Mouse (Mus musculus): ENCODE measurements at regions not wholly inside any gene's neighbourhood (a gene's known extent, or its start where the extent isn't known, plus 50 kb on each side); places are given as distances from the start of the nearest gene placed in this dataset.

DNA sequence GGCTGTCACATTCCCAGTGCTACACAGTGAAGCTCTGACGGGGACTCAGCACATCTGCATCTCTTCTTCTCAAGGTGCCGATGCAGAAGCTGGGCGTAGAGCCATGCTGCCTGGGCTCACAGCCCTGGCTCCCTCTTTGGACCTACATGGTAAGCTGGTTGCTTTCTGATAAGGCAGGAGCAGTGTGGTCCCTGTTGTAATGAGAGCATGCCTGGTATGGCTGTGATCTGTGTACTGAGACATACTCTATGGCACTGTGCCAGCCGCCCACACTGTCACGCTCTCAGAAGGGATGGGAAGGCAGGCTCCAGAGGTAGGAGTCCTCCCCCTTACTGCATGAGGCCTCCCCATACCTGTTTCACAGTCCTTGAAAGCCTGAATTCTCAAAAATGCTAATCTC is 430.6 kb upstream of the Kcnab2 start:
- H3K4me3 ChIP-seq (ENCODE audit: low read depth, low read length) = no peak overlapping the region
- no peak overlapping the region for H3K4me2 ChIP-seq (ENCODE audit: low read depth, low read length)
- no peaks in the 10 kb centered on the region for H3K9me3 ChIP-seq (replicated peaks; ENCODE audit: control insufficient read depth, low read length)
- H3K27ac ChIP-seq (ENCODE audit: low read depth) = no peak overlapping the region
- no peaks in the 10 kb centered on the region for H3K36me3 ChIP-seq (replicated peaks; ENCODE audit: control insufficient read depth, insufficient read depth, low read length)
- DNase-seq (ENCODE audit: low spot score) (peak; percentile 7), ATAC-seq (ENCODE audit: insufficient read depth, low read depth) (peak; percentile 35)
- no peaks in the 10 kb centered on the region for H3K4me1 ChIP-seq (ENCODE audit: control insufficient read depth, insufficient read depth)
- H3K9ac ChIP-seq (replicated peaks; ENCODE audit: low read depth, low read length) = no peak overlapping the region
- 35% methylated on average over 5 of the region's 5 CpGs for WGBS
- no peaks in the 10 kb centered on the region for H3K27me3 ChIP-seq (ENCODE audit: control insufficient read depth, insufficient read depth, low read length)
- no peak for TF ChIP-seq CTCF (IDR thresholded peaks at IDR 0.05; ENCODE audit: low read depth)
- no peak for TF ChIP-seq EP300 (IDR thresholded peaks at IDR 0.05; ENCODE audit: low read depth)

GRCm38 (mm10) chr4:152902851-152903250 is 425.2 kb upstream of the Kcnab2 start:
- no peak for DNase-seq (ENCODE audit: low spot score)
- Histone ChIP-seq H3K27me3 (ENCODE audit: control insufficient read depth, insufficient read depth, low read length) (no peaks in the 10 kb centered on the region), H3K9me3 (replicated peaks; ENCODE audit: control insufficient read depth, low read length) (no peaks in the 10 kb centered on the region), H3K4me2 (ENCODE audit: low read depth, low read length) (no peak overlapping the region), H3K4me1 (ENCODE audit: control insufficient read depth, insufficient read depth) (no peaks in the 10 kb centered on the region), H3K36me3 (replicated peaks; ENCODE audit: control insufficient read depth, insufficient read depth, low read length) (no peaks in the 10 kb centered on the region), H3K4me3 (ENCODE audit: low read depth, low read length) (no peak overlapping the region), H3K9ac (replicated peaks; ENCODE audit: low read depth, low read length) (no peak overlapping the region), H3K27ac (ENCODE audit: low read depth) (no peak overlapping the region)
- 69% methylated on average over 11 of the region's 11 CpGs for WGBS
- TF ChIP-seq EP300 (IDR thresholded peaks at IDR 0.05; ENCODE audit: low read depth) = no peak
- no peak for TF ChIP-seq CTCF (IDR thresholded peaks at IDR 0.05; ENCODE audit: low read depth)
- no peak for ATAC-seq (ENCODE audit: insufficient read depth, low read depth)

DNA sequence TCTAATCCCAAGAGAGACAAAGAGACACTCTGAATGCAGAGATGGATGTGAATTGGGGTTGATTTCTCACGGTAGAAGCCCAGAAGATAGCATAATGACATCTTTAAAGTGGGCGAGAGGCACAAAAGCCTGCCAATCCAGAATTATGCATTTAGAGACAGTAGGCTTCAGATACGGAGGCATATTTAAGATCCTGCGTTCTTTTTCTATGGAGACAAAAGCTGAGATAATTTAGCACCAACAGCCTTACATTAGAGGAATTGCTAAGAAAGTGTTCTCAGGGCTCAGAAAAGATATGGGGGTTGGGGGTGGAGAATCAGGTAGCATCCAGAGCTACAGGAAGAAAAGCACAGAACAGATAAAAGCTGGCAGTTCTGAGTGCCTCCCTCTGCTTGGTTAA is 422.4 kb upstream of the Kcnab2 start:
- no peak for TF ChIP-seq CTCF (IDR thresholded peaks at IDR 0.05; ENCODE audit: low read depth)
- no peak for TF ChIP-seq EP300 (IDR thresholded peaks at IDR 0.05; ENCODE audit: low read depth)
- 69% methylated on average over 4 of the region's 4 CpGs for WGBS
- no peaks in the 10 kb centered on the region for H3K4me1 ChIP-seq (ENCODE audit: control insufficient read depth, insufficient read depth)
- DNase-seq (ENCODE audit: low spot score) (no peak), ATAC-seq (ENCODE audit: insufficient read depth, low read depth) (no peak)
- no peak overlapping the region for H3K4me3 ChIP-seq (ENCODE audit: low read depth, low read length)
- H3K9me3 ChIP-seq (replicated peaks; ENCODE audit: control insufficient read depth, low read length) = no peaks in the 10 kb centered on the region
- H3K27ac ChIP-seq (ENCODE audit: low read depth) = no peak overlapping the region
- no peaks in the 10 kb centered on the region for H3K27me3 ChIP-seq (ENCODE audit: control insufficient read depth, insufficient read depth, low read length)
- H3K36me3 ChIP-seq (replicated peaks; ENCODE audit: control insufficient read depth, insufficient read depth, low read length) = no peaks in the 10 kb centered on the region
- H3K4me2 ChIP-seq (ENCODE audit: low read depth, low read length) = no peak overlapping the region
- no peak overlapping the region for H3K9ac ChIP-seq (replicated peaks; ENCODE audit: low read depth, low read length)

- ATAC-seq (ENCODE audit: insufficient read depth, low read depth) (no peak), DNase-seq (ENCODE audit: low spot score) (no peak)
- Histone ChIP-seq H3K4me3 (ENCODE audit: low read depth, low read length) (no peak overlapping the region), H3K36me3 (replicated peaks; ENCODE audit: control insufficient read depth, insufficient read depth, low read length) (no peaks in the 10 kb centered on the region), H3K9me3 (replicated peaks; ENCODE audit: control insufficient read depth, low read length) (no peaks in the 10 kb centered on the region), H3K27ac (ENCODE audit: low read depth) (no peak overlapping the region), H3K4me1 (ENCODE audit: control insufficient read depth, insufficient read depth) (no peaks in the 10 kb centered on the region), H3K9ac (replicated peaks; ENCODE audit: low read depth, low read length) (no peak overlapping the region), H3K4me2 (ENCODE audit: low read depth, low read length) (no peak overlapping the region), H3K27me3 (ENCODE audit: control insufficient read depth, insufficient read depth, low read length) (no peaks in the 10 kb centered on the region)
- 69% methylated on average over 13 of the region's 13 CpGs for WGBS
- TF ChIP-seq EP300 (IDR thresholded peaks at IDR 0.05; ENCODE audit: low read depth) (no peak), CTCF (IDR thresholded peaks at IDR 0.05; ENCODE audit: low read depth) (no peak)
Measured at GRCm38 (mm10) chr4:152895076-152895475, 417.4 kb upstream of the Kcnab2 start.

DNA sequence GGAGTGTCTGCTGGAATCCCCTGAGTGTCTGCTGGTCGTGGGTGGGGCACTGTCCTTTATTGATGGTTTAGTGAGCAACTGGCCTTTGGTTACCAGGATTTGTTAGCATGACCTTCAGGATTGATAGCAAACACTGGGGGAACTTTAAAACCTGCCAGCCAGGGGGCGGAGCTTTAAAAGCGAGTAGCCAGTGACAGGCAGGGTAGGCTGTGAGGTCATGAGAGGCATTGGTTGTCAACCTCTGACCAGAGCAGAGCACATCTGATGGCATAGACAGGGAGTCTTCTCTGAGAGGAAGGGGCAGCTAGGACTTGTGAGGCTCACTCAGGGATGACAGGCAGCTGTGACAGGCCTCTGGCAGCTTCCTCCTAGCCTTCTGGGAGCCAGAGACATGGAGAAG is 415.3 kb upstream of the Kcnab2 start:
- 71% methylated on average over 3 of the region's 3 CpGs for WGBS

GRCm38 (mm10) chr4:152889211-152889610 is 411.5 kb upstream of the Kcnab2 start:
- Histone ChIP-seq H3K4me3 (ENCODE audit: low read depth, low read length) (no peak overlapping the region), H3K4me2 (ENCODE audit: low read depth, low read length) (no peak overlapping the region), H3K27me3 (ENCODE audit: control insufficient read depth, insufficient read depth, low read length) (no peaks in the 10 kb centered on the region), H3K4me1 (ENCODE audit: control insufficient read depth, insufficient read depth) (no peaks in the 10 kb centered on the region), H3K9me3 (replicated peaks; ENCODE audit: control insufficient read depth, low read length) (no peaks in the 10 kb centered on the region), H3K27ac (ENCODE audit: low read depth) (no peak overlapping the region), H3K36me3 (replicated peaks; ENCODE audit: control insufficient read depth, insufficient read depth, low read length) (no peaks in the 10 kb centered on the region), H3K9ac (replicated peaks; ENCODE audit: low read depth, low read length) (no peak overlapping the region)
- WGBS = 76% methylated on average over 5 of the region's 5 CpGs
- DNase-seq (ENCODE audit: low spot score) = no peak
- ATAC-seq (ENCODE audit: insufficient read depth, low read depth) = no peak
- TF ChIP-seq CTCF (IDR thresholded peaks at IDR 0.05; ENCODE audit: low read depth) (no peak), EP300 (IDR thresholded peaks at IDR 0.05; ENCODE audit: low read depth) (no peak)

More for the DNA sequence above, 415.3 kb upstream of the Kcnab2 start:
- H3K27me3 ChIP-seq (ENCODE audit: control insufficient read depth, insufficient read depth, low read length) = no peaks in the 10 kb centered on the region
- no peak for DNase-seq (ENCODE audit: low spot score)
- no peaks in the 10 kb centered on the region for H3K36me3 ChIP-seq (replicated peaks; ENCODE audit: control insufficient read depth, insufficient read depth, low read length)
- H3K4me1 ChIP-seq (ENCODE audit: control insufficient read depth, insufficient read depth) = no peaks in the 10 kb centered on the region
- H3K4me3 ChIP-seq (ENCODE audit: low read depth, low read length) = no peak overlapping the region
- H3K9me3 ChIP-seq (replicated peaks; ENCODE audit: control insufficient read depth, low read length) = no peaks in the 10 kb centered on the region
- no peak overlapping the region for H3K4me2 ChIP-seq (ENCODE audit: low read depth, low read length)
- no peak overlapping the region for H3K27ac ChIP-seq (ENCODE audit: low read depth)
- no peak for ATAC-seq (ENCODE audit: insufficient read depth, low read depth)
- TF ChIP-seq CTCF (IDR thresholded peaks at IDR 0.05; ENCODE audit: low read depth) (no peak), EP300 (IDR thresholded peaks at IDR 0.05; ENCODE audit: low read depth) (no peak)
- H3K9ac ChIP-seq (replicated peaks; ENCODE audit: low read depth, low read length) = no peak overlapping the region

All from heart, postnatal 0 days (tissue).